Mouse (Mus musculus) T-helper 17 cell (primary cell): ENCODE measurements around the gene Trp53inp2.

Source experiments
- in situ Hi-C, 2 experiments: fragments of 300-600 bp; cut with MboI, MseI; formaldehyde crosslinking; loops; 1 replicate in 1 of 2; 2 replicates in 1 of 2; pipeline ENCODE4 v1.15.1; 2025; ENCODE audit warnings: high pct_unique_total_duplicates in 2 of 2

Trp53inp2 gene

GRCm38 (mm10) chr2:155385090-155385489 lies 4.2 kb downstream of the Trp53inp2 start:
- in situ Hi-C loops = loop anchor here in 1 of 2 experiments (5.0 kb wide), 1 partner anchor 103 kb away; no protein-coding TSS in a partner anchor

- in situ Hi-C loops = loop anchor here in 1 of 2 experiments (5.0 kb wide), 1 partner anchor 104 kb away; no protein-coding TSS in a partner anchor
These were observed 5.1 kb downstream of the Trp53inp2 start for GRCm38 (mm10) chr2:155385731-155386533.

- in situ Hi-C loops = loop anchor here in 1 of 2 experiments (5.0 kb wide), 1 partner anchor 104 kb away; no protein-coding TSS in a partner anchor
These were observed 5.7 kb downstream of the Trp53inp2 start for GRCm38 (mm10) chr2:155386534-155386899.

GRCm38 (mm10) chr2:155387052-155387451 lies 6.2 kb downstream of the Trp53inp2 start:
- in situ Hi-C loops = loop anchor here in 1 of 2 experiments (5.0 kb wide), 1 partner anchor 105 kb away; no protein-coding TSS in a partner anchor

- in situ Hi-C loops = loop anchor here in 1 of 2 experiments (5.0 kb wide), 1 partner anchor 106 kb away; no protein-coding TSS in a partner anchor
These were observed 7.7 kb downstream of the Trp53inp2 start for GRCm38 (mm10) chr2:155388573-155388972.

GRCm38 (mm10) chr2:155394586-155394985 lies 13.7 kb downstream of the Trp53inp2 start:
- in situ Hi-C loops = no loop called here

GRCm38 (mm10) chr2:155400276-155400675 lies 19.4 kb downstream of the Trp53inp2 start:
- in situ Hi-C loops = no loop called here

- in situ Hi-C loops = no loop called here
These were observed 21.1 kb downstream of the Trp53inp2 start for GRCm38 (mm10) chr2:155401926-155402325.

- in situ Hi-C loops = no loop called here
These were observed 23.8 kb downstream of the Trp53inp2 start for GRCm38 (mm10) chr2:155404635-155405034.

GRCm38 (mm10) chr2:155420911-155421310 lies 40.1 kb downstream of the Trp53inp2 start:
- in situ Hi-C loops = no loop called here

- in situ Hi-C loops = no loop called here
These were observed 55.6 kb downstream of the Trp53inp2 start for GRCm38 (mm10) chr2:155436445-155436844.
